Mouse (Mus musculus) frontal cortex, postnatal 14 days (tissue): ENCODE measurements at regions not wholly inside any gene's neighbourhood (a gene's known extent, or its start where the extent isn't known, plus 50 kb on each side); places are given as distances from the start of the nearest gene placed in this dataset.
A peak's percentile ranks its signal among the peaks of the same experiment; 100 is the strongest.

Experiments
- DNase-seq, 2 experiments: peaks; one replicate each; pipeline ENCODE4 v3.0.0; 2022; ENCODE audit warnings: low spot score in 2 of 2

DNA sequence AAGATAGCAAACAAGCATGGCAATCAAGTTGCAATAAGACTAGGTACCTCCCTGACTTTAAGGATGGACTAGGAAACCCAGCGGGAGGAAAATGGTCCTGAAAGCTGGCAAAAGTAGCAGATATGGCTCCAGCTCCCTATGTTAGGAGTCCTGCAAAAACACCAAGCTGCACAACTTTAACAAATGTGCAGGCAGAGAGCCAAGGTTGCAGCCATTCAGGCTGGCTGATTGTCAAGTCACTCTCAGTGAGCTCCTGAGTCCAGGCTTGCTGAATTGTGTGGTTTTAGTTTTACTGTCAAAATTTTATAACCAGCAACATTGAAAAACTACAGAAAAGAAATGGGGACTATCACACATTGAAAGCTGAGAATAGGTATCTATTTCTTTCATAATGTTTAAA, 1122.8 kb upstream of the Slc10a2 start:
- DNase-seq = no peak

- no peak for DNase-seq
These were observed 1120.0 kb upstream of the Slc10a2 start for GRCm38 (mm10) chr8:6225194-6225593.

GRCm38 (mm10) chr8:6207617-6208349, 1102.6 kb upstream of the Slc10a2 start:
- no peak for DNase-seq

- no peak for DNase-seq
These were observed 1099.0 kb upstream of the Slc10a2 start for GRCm38 (mm10) chr8:6204051-6204745.

DNA sequence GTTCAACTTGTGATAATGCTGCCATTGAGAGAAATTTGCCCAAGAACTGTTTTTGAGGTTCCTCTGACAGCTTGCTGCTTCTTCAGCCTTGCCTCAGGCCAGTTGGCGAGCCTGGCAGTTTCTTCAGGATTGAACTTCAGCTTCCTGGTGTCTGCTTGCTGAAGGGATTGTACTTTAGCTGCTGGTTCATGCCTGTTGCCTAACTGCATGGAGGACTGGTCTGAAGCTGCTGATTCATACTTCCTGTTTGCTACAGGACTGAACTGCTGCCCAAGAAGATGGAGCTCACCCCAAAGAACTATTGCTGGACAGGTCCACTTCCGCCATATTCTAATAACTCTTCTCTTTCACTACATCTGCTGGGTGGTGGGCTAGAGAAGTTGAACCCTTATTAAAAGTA, 1086.3 kb upstream of the Slc10a2 start:
- DNase-seq = no peak

- DNase-seq = no peak
These were observed 1083.3 kb upstream of the Slc10a2 start for GRCm38 (mm10) chr8:6188422-6188821.

- no peak for DNase-seq
These were observed 1081.4 kb upstream of the Slc10a2 start for GRCm38 (mm10) chr8:6186561-6186960.

- DNase-seq = no peak
These were observed 1074.5 kb upstream of the Slc10a2 start for GRCm38 (mm10) chr8:6179602-6180001.

GRCm38 (mm10) chr8:6166433-6166832, 1061.3 kb upstream of the Slc10a2 start:
- no peak for DNase-seq

DNA sequence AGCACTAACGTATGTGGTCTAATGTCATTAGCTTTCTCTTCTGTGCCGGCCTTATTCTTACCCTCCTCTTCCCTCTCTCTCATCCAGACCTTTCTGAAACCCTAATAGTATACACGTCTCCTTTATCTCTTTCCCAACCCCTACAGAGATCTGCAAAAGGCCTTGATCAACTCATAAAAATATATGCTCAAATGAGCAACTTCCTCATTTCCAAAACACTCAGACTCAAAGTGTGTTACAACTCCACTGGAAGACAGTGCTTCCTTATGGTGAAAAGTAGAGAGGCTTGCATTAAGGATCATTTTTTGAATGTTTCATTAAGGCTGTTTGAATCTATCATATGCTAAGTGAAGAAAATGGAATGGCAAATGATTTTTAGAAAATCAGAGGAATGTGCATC, 1060.1 kb upstream of the Slc10a2 start:
- no peak for DNase-seq

- no peak for DNase-seq
These were observed 1059.6 kb upstream of the Slc10a2 start for GRCm38 (mm10) chr8:6164758-6165157.

DNA sequence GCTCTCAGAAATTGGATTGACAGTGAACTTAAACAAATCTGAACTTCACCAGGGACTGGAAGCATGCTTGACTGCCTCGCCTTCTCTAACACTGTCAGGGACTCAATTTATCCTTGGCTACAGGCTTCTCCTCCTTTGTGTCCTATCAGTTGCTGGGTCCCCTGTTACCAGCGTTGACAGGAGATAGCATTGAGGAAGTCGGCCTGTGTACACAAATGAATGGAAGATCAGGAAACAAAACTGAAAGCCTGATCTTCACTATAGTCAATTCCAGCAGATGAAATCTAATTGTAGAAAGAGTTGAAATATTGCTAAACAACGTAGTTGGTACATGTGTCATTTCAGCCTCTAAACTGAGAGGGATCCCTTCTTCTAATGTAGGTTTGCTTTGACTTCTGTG, 1039.4 kb upstream of the Slc10a2 start:
- no peak for DNase-seq

DNA sequence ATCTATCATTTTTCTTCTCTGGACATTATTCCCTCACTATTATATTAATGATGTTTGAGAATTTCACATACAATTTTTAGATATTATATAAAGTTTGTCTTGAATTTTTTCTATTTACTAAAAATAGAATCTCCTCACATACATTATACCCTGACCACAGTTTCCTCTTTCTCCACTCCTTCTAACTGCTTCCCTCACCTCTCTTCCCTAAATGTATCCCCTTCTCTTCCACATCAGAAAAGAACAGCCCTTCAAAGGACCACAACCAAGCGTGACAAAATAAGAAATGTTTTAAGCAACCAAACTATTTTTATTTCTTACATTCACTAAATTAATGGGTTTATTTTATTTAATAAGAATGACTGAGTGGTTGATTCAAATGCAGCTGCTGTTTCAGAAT, 1034.9 kb upstream of the Slc10a2 start:
- DNase-seq = no peak

DNA sequence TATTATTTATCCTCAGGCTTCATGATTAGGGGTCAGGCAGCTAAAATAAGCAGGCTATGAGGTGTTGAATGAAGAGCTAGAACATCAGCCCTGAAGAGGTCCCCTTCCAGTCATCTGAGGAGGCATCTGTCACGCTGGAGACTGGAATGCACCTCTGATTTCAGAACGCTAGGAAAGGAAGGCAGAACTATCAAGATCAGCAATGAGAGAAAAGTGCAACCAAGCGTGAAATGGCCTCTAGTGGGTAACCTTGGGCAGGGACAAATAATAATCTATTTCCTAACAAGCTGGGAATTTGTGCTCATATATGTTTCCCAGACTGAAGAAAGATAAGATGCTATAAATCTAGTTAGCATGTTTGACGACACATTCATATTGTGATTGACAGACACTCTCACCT, 1034.0 kb upstream of the Slc10a2 start:
- DNase-seq = no peak

DNA sequence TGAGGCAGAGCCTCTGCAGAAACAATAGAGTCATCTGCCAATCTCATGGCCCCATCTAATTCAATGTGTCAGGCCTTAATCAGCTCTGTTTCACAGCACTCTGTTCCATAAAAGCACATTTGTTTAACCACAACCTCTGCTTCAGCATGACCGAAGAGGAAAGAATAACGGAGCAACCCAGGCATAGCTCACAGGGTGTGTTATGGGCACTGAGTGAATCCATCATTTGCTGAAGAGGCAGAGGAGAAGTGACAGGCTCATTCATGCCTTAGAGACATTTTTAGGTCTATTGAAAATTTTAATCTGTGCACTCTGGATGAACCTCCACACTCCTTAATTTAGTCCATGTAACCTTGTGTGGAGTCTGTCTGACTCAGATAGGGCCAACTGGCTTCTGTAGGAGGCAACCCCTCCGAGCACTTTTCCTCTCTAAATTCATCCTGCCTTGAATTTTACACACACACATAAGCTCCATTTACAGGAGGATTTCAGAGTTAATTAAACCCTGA, 1027.1 kb upstream of the Slc10a2 start:
- no peak for DNase-seq

- DNase-seq = no peak
These were observed 1020.1 kb upstream of the Slc10a2 start for GRCm38 (mm10) chr8:6125265-6125664.

- no peak for DNase-seq
These were observed 1014.4 kb upstream of the Slc10a2 start for GRCm38 (mm10) chr8:6119506-6119905.

- DNase-seq = no peak
These were observed 1006.2 kb upstream of the Slc10a2 start for GRCm38 (mm10) chr8:6111351-6111750.

- no peak for DNase-seq
These were observed 984.9 kb upstream of the Slc10a2 start for GRCm38 (mm10) chr8:6090028-6090427.

- DNase-seq = peak; percentile 35 to 50
These were observed 938.9 kb upstream of the Slc10a2 start for GRCm38 (mm10) chr8:6043939-6044577.

DNA sequence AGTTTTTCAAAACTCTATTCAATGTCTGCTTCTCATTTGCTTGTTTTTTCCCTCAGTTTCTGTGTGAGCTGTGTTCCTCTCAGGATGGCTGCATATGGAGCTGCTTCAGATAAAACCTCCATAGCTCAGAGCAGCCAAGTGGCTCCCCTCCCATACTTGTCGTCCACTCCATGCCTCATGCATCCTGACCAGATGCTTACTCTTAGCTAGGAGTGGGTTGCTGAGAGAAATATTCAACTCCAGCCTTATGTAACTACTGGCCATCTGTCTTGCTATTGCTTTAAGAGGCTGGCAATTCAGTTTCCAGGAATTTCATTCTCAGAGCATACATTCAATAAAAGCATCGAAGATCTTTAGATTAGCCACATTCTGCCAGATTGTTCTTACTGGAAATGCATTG, 907.1 kb upstream of the Slc10a2 start:
- peak; percentile 14 to 24 for DNase-seq

DNA sequence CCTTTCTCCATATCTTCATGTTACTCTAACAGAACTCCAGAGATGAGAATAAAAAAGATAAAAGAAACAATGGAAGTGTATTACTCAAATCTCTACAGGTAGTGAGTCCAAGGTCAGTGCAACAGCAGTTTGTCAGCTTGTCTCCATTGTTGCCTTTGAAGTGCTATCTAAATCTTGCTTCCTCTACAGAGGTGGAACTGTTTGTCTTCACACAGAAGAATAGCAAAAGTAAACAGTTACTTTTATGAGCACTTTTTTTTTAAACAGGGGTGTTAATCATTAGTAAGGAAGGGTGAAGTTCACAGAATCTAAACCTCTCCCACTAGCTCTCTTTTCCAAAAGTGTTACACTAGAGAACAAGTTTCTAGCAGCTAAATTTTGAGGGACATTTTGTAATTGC, 906.0 kb upstream of the Slc10a2 start:
- DNase-seq = no peak

DNA sequence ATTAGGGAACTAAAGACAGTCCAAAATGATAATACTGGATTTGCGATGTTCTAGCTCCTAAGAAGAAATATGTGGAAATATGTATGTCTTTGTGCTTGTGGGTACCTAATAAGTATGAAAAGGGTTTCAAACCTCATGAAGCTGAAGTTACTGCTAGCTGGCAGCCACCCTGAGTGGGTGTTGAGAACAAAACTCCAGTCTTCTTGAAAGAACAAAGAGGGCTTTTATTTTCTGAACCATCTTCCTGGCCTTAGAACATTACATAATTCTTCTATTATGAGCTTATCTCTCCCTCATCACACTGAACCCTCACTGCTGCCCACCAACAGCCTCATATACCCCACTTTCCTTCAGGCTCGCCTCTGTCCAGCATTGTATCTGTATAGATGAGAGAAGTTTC, 905.6 kb upstream of the Slc10a2 start:
- no peak for DNase-seq
